Mouse (Mus musculus) left cerebral cortex, adult 11 months (tissue): Measurements from ENCODE around the gene Atg101.
A peak's percentile ranks its signal among the peaks of the same experiment; 100 is the strongest.

Experiments
- DNase-seq: peaks from one replicate; pipeline ENCODE4 v3.0.0; 2022; ENCODE audit warnings: low spot score

Gene Atg101

GRCm38 (mm10) chr15:101253886-101254795 lies 29.9 kb upstream of the Atg101 start, which contains the start of gene Nr4a1:
Gene Nr4a1 (plus strand): TSS chr15:101254269.
- DNase-seq: no peak

- DNase-seq: no peak
Measured at GRCm38 (mm10) chr15:101255842-101256462, 28.1 kb upstream of the Atg101 start.

GRCm38 (mm10) chr15:101256463-101257206 lies 27.4 kb upstream of the Atg101 start:
- DNase-seq: no peak

- DNase-seq: no peak
Measured at GRCm38 (mm10) chr15:101258420-101258819, 25.7 kb upstream of the Atg101 start.

GRCm38 (mm10) chr15:101259922-101260321 lies 24.1 kb upstream of the Atg101 start:
- no peak for DNase-seq

- DNase-seq: no peak
Measured at GRCm38 (mm10) chr15:101260387-101260786, 23.7 kb upstream of the Atg101 start.

GRCm38 (mm10) chr15:101260874-101261622 lies 23.0 kb upstream of the Atg101 start:
- DNase-seq: no peak

GRCm38 (mm10) chr15:101262502-101262901 lies 21.6 kb upstream of the Atg101 start:
- no peak for DNase-seq

- DNase-seq: peak; percentile 85
Measured at GRCm38 (mm10) chr15:101266132-101266963, 17.7 kb upstream of the Atg101 start.

- DNase-seq: no peak
Measured at GRCm38 (mm10) chr15:101267053-101268032, 16.7 kb upstream of the Atg101 start.

GRCm38 (mm10) chr15:101270101-101270820 lies 13.8 kb upstream of the Atg101 start:
- no peak for DNase-seq

GRCm38 (mm10) chr15:101271107-101271506 lies 13.0 kb upstream of the Atg101 start:
- no peak for DNase-seq

- DNase-seq: no peak
Measured at GRCm38 (mm10) chr15:101271513-101271912, 12.6 kb upstream of the Atg101 start.

- DNase-seq: no peak
Measured at GRCm38 (mm10) chr15:101274380-101274779, 9.7 kb upstream of the Atg101 start.

GRCm38 (mm10) chr15:101277351-101277899 lies 6.6 kb upstream of the Atg101 start:
- no peak for DNase-seq

- DNase-seq: no peak
Measured at GRCm38 (mm10) chr15:101278589-101278988, 5.5 kb upstream of the Atg101 start.

GRCm38 (mm10) chr15:101279430-101279999 lies 4.6 kb upstream of the Atg101 start:
- DNase-seq: no peak

GRCm38 (mm10) chr15:101282471-101282870 lies 1.6 kb upstream of the Atg101 start:
- no peak for DNase-seq
